Mouse (Mus musculus): ENCODE results near the gene Rpp40. TPM values are rescaled to one million over a fixed set of nuclear protein-coding genes. Genes with fewer than 3 reads are reported as not detected.

The Rpp40 gene
- total RNA-seq (2012; rRNA removed) (28.3 and 31.6 TPM in 2 replicates), polyA plus RNA-seq (2012; ENCODE audit: insufficient read depth in 1 of 2, insufficient read length in 2 of 2, low read depth in 1 of 2, low replicate concordance in 2 of 2, missing spikeins in 1 of 2) (10 to 100 TPM in 1 of 2 experiments, not detected in 1; 22.8 TPM)

DNA sequence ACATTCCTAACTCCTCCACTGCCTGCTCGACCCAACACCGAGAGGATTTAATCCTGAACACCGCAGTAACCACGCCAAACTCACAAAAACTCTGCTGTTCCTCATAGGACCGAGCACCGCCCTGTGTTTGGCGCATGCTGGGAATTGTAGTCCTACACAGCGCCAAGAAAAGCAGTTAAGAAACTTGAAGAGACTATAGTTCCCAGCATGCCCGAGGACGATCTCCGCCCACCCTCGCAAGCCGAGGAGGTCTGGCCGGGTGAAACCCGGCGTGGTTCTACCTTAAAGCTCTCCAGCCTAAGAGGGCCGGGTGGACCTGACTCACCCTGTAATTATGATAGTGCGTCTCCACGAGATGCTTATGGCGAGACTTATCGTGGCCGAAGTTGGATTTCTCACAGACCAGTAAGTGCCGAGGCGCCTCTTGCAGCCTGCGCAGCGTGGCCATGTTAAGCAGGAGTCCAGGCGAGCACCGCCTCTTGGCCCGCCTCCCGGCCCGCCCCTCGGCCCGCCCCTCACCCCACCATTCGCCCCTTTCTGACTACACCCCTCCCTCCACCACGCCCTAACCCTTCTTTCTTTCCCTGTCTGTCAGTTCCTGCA lies at the start of gene Rpp40:
Rpp40 (minus strand) TSS at position 481 of the 603 bp plus-strand sequence.
- Histone ChIP-seq H3K4me1 (ENCODE audit: control insufficient read depth in 1 of 2, insufficient read depth in 2 of 2, low read length in 2 of 2) (peaks cover 2 to 8% of the 10 kb centered on the region in 2 experiments), H3K27me3 (ENCODE audit: control insufficient read depth in 1 of 2, insufficient read depth in 2 of 2, low read length in 2 of 2) (no peaks in the 10 kb centered on the region)
- TF ChIP-seq NELFE (IDR thresholded peaks at IDR 0.05; ENCODE audit: low read depth, low read length) = peak; percentile 57
- no peak for TF ChIP-seq E2F4 (IDR thresholded peaks at IDR 0.05; ENCODE audit: borderline replicate concordance, low read depth, low read length)
- TF ChIP-seq ZNF384 (IDR thresholded peaks at IDR 0.05; ENCODE audit: low read depth, low read length) = peak; percentile 51; the same call in 1 of the 2 replicates
- TF ChIP-seq GABPA (IDR thresholded peaks at IDR 0.05; ENCODE audit: low read depth, low read length) = no peak
- peak; percentile 46; the same call in 1 of the 2 replicates for TF ChIP-seq NRF1 (IDR thresholded peaks at IDR 0.05; ENCODE audit: insufficient read depth, low read depth, low read length, poor library complexity, severe bottlenecking)
- TF ChIP-seq POLR2A (IDR thresholded peaks at IDR 0.05; ENCODE audit: control insufficient read depth in 1 of 2, insufficient read depth in 1 of 2, low read depth in 1 of 2, low read length in 2 of 2, poor library complexity in 1 of 2) = peak in 1 of 2 experiments; percentile 72; a peak in 3 of 4 replicates
- TF ChIP-seq KAT2A (conservative IDR thresholded peaks at IDR 0.05; ENCODE audit: low read depth, low read length) = peak; percentile 86
- no peak for TF ChIP-seq BHLHE40 (IDR thresholded peaks at IDR 0.05; ENCODE audit: borderline replicate concordance, low read depth, low read length)
- 0 out of 2 replicates have a peak, but pooled peaks have one; percentile 33 for TF ChIP-seq POLR2AphosphoS2 (IDR thresholded peaks at IDR 0.05; ENCODE audit: low read length)
- no peak for TF ChIP-seq TCF12 (IDR thresholded peaks at IDR 0.05; ENCODE audit: low read depth, low read length)
- TF ChIP-seq HCFC1 (IDR thresholded peaks at IDR 0.05; ENCODE audit: low read depth, low read length) = peak; percentile 97
- TF ChIP-seq MXI1 (IDR thresholded peaks at IDR 0.05; ENCODE audit: low read depth, low read length) = peak; percentile 97
- TF ChIP-seq TBP (IDR thresholded peaks at IDR 0.05; ENCODE audit: low read depth, low read length) = peak; percentile 65
- no peak for TF ChIP-seq CTCF (IDR thresholded peaks at IDR 0.05 in 2 of 3, conservative IDR thresholded peaks at IDR 0.05 in 1 of 3; ENCODE audit: control insufficient read depth in 1 of 3, insufficient read depth in 1 of 3, low read depth in 2 of 3, low read length in 3 of 3, poor library complexity in 1 of 3, severe bottlenecking in 1 of 3)
- TF ChIP-seq SIN3A (IDR thresholded peaks at IDR 0.05; ENCODE audit: low read length) = peak; percentile 98
- TF ChIP-seq MYC (IDR thresholded peaks at IDR 0.05; ENCODE audit: low read depth, low read length) = peak; percentile 85
- peak; percentile 85 for TF ChIP-seq MAX (IDR thresholded peaks at IDR 0.05; ENCODE audit: low read length)
- peak; percentile 80 for TF ChIP-seq ELF1 (IDR thresholded peaks at IDR 0.05; ENCODE audit: low read depth, low read length)

DNA sequence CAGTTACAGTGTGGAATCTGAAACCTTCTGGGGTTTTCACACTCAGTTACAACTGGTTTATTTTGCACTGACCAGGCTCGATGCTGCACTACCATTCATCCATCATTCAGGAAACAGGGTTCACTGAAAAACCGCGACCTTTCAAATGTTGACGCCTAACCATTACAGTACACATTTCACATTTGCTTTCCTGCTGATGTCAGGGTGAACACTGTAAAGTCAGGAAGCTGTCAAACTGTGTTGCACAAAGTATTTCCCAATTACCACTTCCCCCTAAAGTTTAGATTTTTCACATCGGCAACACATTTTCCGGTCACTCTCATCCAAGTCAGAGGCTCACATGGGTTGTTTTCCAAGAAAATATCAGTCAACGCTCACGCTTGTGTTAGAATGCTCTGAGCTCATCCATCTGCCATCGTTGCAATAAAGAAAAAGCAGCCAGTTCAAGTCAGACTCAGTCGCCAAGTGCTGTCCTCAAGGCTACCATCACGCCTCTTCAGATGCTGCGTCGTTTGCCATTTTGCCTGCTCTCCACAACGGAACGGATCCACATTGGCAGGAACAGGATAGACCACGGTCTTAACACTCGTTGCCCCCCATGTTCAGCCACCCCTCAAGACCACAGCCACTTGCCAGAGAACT lies 43.8 kb upstream of the Rpp40 start:
- H3K79me2 ChIP-seq (ENCODE audit: control insufficient read depth, insufficient read depth, low read length, poor library complexity) = no peaks in the 10 kb centered on the region
- no peak overlapping the region for H3K27ac ChIP-seq (ENCODE audit: control insufficient read depth, low read depth, low read length)
- no peaks in the 10 kb centered on the region for H3K9me3 ChIP-seq (replicated peaks; ENCODE audit: insufficient read depth, low read length)
- TF ChIP-seq CTCF (IDR thresholded peaks at IDR 0.05 in 2 of 3, conservative IDR thresholded peaks at IDR 0.05 in 1 of 3; ENCODE audit: control insufficient read depth in 1 of 3, insufficient read depth in 1 of 3, low read depth in 2 of 3, low read length in 3 of 3, poor library complexity in 1 of 3, severe bottlenecking in 1 of 3) (no peak), POLR2AphosphoS5 (IDR thresholded peaks at IDR 0.05; ENCODE audit: borderline replicate concordance, low read depth, low read length) (no peak), NRF1 (IDR thresholded peaks at IDR 0.05; ENCODE audit: insufficient read depth, low read depth, low read length, poor library complexity, severe bottlenecking) (no peak), KAT2A (conservative IDR thresholded peaks at IDR 0.05; ENCODE audit: low read depth, low read length) (no peak), MYB (IDR thresholded peaks at IDR 0.05; ENCODE audit: low read depth, low read length) (no peak), MAX (IDR thresholded peaks at IDR 0.05; ENCODE audit: low read length) (no peak), SMC3 (IDR thresholded peaks at IDR 0.05; ENCODE audit: low read depth, low read length) (no peak), MAFK (IDR thresholded peaks at IDR 0.05; ENCODE audit: borderline replicate concordance, low read depth, low read length) (no peak), NELFE (IDR thresholded peaks at IDR 0.05; ENCODE audit: low read depth, low read length) (no peak), TCF12 (IDR thresholded peaks at IDR 0.05; ENCODE audit: low read depth, low read length) (no peak), ELF1 (IDR thresholded peaks at IDR 0.05; ENCODE audit: low read depth, low read length) (no peak), GATA1 (IDR thresholded peaks at IDR 0.05; ENCODE audit: low read depth, low read length) (no peak), ZKSCAN1 (IDR thresholded peaks at IDR 0.05; ENCODE audit: low read depth, low read length) (no peak), CHD1 (IDR thresholded peaks at IDR 0.05; ENCODE audit: low read depth, low read length) (no peak), ETS1 (IDR thresholded peaks at IDR 0.05; ENCODE audit: low read depth, low read length) (no peak), USF1 (IDR thresholded peaks at IDR 0.05; ENCODE audit: low read depth, low read length) (no peak), RAD21 (IDR thresholded peaks at IDR 0.05; ENCODE audit: low read depth, low read length) (no peak)
- no peaks in the 10 kb centered on the region for H3K27me3 ChIP-seq (ENCODE audit: control insufficient read depth in 1 of 2, insufficient read depth in 2 of 2, low read length in 2 of 2)
- H3K9ac ChIP-seq (ENCODE audit: control insufficient read depth, low read depth, low read length, poor library complexity, severe bottlenecking) = no peak overlapping the region
- H3K36me3 ChIP-seq (ENCODE audit: control insufficient read depth in 1 of 2, insufficient read depth in 2 of 2, low read length in 2 of 2) = no peaks in the 10 kb centered on the region; a peak in 1 of 4 replicates
- no peaks in the 10 kb centered on the region for H3K4me1 ChIP-seq (ENCODE audit: control insufficient read depth in 1 of 2, insufficient read depth in 2 of 2, low read length in 2 of 2)
- DNase-seq (ENCODE audit: low read depth, low spot score) = no peak
- no peak overlapping the region for H3K4me3 ChIP-seq (ENCODE audit: control insufficient read depth in 1 of 2, insufficient read depth in 1 of 2, low read depth in 2 of 2, low read length in 2 of 2)

More for the DNA sequence above, at the start of gene Rpp40:
- peak within 1 kb of the TSS; percentile 69 for H3K9ac ChIP-seq (ENCODE audit: control insufficient read depth, low read depth, low read length, poor library complexity, severe bottlenecking)
- peak; percentile 98 for DNase-seq (ENCODE audit: low read depth, low spot score)
- H3K36me3 ChIP-seq (ENCODE audit: control insufficient read depth in 1 of 2, insufficient read depth in 2 of 2, low read length in 2 of 2) = peaks cover 0 to 3% of the 10 kb centered on the region in 2 experiments; a peak in 1 of 4 replicates
- H3K9me3 ChIP-seq (replicated peaks; ENCODE audit: insufficient read depth, low read length) = no peaks in the 10 kb centered on the region
- peak within 1 kb of the TSS; percentile 89 to 91 for H3K4me3 ChIP-seq (ENCODE audit: control insufficient read depth in 1 of 2, insufficient read depth in 1 of 2, low read depth in 2 of 2, low read length in 2 of 2)
- H3K79me2 ChIP-seq (ENCODE audit: control insufficient read depth, insufficient read depth, low read length, poor library complexity) = no peaks in the 10 kb centered on the region; the same call in 1 of the 2 replicates
- peak within 1 kb of the TSS; percentile 56 for H3K27ac ChIP-seq (ENCODE audit: control insufficient read depth, low read depth, low read length)

Measured in MEL (cell line).